Mouse (Mus musculus) cortical plate, adult 2 months (tissue): ENCODE results near the gene Klk1b9.

Experiments used
- CTCF ChIP-seq: fragments of 200-500 bp; IDR thresholded peaks from 2 replicates; pipeline ENCODE4 v1.5.1; 2011; ENCODE audit warnings: mild to moderate bottlenecking, control low read depth, low read length; ENCODE audit not compliant: insufficient read depth; ENCODE audit errors: extremely low read depth
- POLR2A ChIP-seq: fragments of 200-500 bp; IDR thresholded peaks from 2 replicates; pipeline ENCODE4 v1.6.1; 2011; ENCODE audit warnings: mild to moderate bottlenecking, low read length, control low read depth; ENCODE audit not compliant: insufficient read depth; ENCODE audit errors: extremely low read depth

DNA sequence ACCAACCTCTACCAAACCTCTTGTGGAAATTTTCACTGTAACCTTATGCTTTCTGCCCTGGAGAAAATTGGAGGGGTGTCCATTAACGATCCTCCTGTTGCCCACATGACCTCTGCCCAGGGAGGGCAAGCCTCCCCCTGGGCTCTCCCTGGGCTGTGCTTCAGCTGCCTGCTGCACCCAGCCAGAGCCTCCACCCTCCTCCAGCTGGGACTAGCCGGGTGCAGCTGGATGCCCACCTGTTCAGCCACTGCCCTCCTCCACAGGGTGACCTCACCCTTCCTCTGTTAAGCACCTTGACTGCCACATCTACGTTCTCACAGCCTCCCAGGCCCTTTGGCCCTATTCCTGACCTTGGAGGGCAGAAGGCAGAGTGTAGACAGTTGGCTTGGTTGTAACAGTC, 41.1 kb upstream of the Klk1b9 start:
- no peak for TF ChIP-seq CTCF
- TF ChIP-seq POLR2A, result no peak
